Mouse (Mus musculus) MN1 (cell line): Measurements from ENCODE around the gene Rreb1.
"Not testable (repeated sequence)": the region's sequence is repeated elsewhere in the genome, so short reads cannot be mapped to it uniquely, and the experiment has no call there.

Source experiments
- DNase-seq: peaks from one replicate; pipeline ENCODE4 v3.0.0-alpha.2; 2016; ENCODE audit warnings: low spot score

Gene Rreb1

DNA sequence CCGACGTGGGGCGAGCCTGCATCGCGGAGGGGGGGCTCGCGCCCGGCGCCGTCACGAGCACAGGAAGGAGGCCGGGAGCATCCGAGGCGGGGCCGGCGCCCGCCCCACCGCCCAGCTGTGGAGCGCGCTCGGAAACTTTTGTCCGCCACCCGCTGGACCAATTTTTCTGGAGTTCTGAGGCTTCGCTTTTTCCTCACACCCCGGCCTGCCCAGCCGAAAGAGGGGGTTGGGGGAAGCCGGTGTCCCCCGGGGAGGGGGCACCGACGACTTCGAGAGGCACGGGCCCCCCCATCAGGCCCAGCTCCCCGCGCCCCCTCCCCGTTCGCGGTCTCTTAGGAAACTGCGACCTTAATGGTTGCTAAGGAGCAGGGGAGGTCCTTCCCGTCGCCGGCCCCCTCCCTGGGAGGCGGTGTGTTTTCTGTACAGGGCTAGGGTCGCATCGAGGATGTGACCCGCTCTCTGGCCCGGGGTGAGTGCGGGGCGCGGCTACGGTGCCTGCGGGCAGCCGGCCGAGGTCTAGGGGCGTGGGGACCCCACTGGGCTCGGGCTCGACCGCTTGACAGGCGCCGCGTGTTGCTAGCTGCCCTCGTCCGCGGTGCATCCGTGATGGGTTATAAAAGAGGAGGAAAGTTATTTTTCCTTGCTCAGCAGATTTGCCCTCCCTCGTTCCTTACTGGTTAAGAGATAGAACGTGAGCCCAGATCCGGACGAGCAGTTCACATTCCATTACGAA is 49.2 kb downstream of the Rreb1 start:
- DNase-seq, result peak; percentile 10

DNA sequence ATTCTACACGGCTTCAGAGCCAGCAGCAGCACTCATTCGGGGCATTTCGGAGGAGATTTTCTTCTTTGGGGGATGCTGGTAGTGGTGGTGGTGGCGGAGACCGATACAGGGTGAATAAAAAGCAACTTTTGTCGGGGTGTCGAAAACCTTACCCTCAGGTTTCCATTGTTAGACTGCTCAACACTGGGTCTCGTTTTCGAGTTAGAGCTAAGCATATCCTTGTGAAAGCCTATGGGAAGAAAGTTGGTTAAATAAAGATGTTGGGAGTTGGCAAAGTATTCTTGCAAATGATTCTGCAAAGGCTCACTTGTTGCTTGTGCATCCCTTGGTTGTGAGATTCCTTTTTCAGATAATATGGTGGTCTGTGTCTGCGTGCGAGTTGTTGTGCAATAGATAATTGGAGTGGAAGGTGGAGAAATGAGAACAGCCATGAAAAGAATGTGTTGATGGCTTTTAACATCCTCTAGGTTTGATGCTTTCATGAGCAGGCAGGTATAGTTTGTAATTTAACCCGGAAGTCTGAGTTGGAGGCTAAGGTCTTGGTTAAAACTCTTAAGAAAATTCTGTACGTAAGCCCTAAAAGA is 49.9 kb downstream of the Rreb1 start:
- DNase-seq, result no peak

DNA sequence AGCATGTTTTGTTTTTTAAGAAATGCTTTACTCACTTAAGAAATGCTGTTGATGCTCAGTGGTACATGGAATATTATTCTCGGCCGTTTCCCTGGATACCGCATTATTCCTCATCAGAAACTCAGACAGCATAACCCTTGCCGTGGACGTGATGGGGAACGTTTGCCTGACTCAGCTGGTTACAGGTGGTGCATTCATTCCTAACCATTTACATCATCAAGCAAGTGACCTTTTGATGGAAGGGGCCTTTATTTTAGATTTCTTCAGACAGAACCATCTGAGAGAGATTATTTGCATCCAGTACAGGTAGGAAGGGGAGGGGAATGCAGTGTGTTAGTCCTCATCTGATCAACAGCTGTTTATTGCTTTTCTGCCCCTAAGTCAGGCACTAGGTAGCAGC is 50.7 kb downstream of the Rreb1 start:
- DNase-seq, result no peak

DNA sequence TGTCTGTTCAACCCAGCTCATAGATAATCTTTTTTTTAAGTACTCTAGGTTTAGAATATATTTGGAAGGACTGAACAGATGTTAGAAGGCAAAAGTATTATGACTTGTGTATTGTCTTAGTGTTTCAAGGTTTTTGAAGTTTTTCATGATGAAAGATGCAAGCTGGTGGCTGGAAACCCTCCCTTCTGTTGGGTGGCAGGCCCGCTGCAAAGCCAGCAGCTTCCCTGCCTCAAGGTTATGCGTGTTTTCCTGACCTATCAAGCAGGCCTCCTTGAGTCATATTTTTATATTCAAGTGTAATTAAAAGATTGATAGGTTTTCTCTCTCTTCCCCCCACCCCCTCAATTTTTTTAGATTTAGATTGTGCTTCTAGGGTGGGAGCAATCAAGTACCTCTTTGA is 52.1 kb downstream of the Rreb1 start:
- no peak for DNase-seq

DNA sequence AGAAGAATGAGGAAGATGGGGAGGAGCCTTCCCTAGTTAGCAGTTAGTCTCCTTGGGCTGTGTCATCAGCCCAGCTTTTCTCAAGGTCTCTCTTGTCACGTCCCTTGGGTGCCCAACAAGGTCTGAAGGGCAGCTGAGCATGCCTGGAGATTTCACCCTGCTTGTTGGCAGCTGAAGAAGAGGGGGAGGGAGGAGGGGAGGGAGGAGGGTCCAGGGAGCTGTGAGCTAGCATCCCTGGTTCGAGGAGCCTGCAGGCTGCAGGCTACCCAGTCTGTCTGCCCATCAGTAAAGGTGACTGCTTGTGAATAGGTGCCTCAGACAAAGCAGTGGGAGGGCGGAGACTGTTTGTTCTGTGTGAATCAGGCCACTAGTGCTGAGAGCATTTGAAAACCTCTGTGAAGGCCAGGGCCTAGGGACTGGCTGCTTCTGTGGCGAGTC is 52.7 kb downstream of the Rreb1 start:
- peak; percentile 9 for DNase-seq

DNA sequence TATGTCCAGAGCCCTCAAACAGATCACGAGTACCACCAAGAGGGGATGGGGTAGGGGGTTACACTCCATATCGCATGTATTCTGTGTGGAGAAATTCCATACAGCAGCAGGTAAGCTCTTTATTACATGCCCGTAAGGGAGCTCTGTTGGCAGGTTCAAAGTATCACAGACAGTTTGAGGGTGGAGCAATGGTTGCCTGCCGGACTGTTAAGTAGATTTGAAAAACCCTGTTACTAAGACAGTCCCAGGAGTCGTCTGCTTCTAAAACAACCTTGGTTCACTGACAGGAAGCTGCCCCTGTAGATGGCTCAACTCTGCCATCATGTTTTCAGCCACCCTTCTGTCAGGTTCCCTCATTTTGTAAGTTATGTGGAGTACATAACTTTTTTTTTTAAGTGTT is 54.3 kb downstream of the Rreb1 start:
- DNase-seq, result no peak

DNA sequence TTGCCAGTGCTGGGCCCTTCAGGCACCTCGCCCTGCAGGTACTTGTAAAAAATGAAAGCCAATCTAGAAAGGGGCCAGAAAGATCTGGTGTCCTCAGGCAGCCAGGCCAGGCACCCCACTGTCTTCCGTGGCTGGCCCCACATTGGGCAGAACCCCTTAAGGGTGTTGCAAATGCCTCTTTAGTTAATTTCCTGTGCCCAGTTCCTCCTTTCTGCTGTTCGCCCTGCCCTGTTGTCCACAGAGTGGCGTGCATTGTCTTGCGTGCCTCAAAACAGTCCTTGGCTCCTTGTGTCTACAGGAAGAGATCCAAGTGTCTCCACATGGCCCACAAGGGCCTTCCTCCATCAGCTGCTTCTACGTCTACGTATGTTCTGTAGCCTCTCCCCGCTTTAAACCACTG is 55.3 kb downstream of the Rreb1 start:
- no peak for DNase-seq

DNA sequence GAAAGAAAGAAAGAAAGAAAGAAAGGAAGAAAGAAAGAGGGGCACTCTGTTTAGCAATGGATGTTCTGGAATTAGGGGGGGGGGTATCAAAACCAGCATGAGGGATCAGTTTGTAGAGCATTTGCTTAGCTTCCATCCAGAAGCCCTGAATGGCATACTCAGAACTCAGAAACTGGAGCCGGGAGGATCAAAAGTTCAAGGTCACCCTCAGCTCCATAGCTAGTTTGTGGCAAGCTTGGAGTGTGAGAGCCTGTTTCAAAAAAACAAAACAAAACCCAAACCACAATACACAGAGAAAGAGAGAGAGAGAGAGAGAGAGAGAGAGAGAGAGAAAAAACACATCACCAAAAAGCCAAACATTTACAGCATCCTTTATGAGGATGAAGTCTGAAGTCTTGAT is 57.1 kb downstream of the Rreb1 start:
- DNase-seq, result no peak

DNA sequence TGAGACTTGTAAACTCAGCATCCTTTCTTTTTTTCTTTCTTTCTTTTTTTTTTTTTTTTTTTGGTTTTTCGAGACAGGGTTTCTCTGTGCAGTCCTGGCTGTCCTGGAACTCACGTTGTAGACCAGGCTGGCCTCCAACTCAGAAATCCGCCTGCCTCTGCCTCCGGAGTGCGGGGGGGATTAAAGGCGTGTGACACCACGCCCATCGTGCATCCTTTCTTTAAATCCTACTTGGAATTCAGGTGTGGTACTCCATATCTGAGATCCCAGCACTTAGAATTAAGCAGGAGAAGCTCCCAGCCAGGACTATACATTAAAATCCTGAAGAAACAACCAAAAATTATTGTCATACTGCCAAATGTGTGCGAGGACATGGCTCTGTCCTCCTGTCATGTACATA is 57.6 kb downstream of the Rreb1 start:
- not testable (repeated sequence) for DNase-seq

DNA sequence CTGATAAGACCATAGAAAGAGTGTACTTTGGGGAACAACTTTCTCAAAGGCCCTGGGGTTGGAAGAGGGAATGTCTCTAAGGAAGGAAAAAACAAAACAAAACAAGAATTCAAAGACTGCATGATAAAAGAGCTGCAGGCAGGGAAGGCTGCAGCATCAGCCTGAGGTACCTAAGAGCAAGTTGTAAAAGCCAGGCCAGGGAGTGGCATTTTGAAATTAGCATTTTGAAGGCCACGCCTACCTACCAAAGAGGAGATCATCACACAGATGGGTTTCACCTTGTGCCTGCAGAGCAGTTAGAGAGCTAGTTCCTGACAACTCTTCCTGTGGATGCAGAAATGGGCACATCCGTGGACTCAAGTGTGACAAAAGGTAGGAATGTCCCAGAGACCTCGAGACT is 59.2 kb downstream of the Rreb1 start:
- DNase-seq, result no peak

DNA sequence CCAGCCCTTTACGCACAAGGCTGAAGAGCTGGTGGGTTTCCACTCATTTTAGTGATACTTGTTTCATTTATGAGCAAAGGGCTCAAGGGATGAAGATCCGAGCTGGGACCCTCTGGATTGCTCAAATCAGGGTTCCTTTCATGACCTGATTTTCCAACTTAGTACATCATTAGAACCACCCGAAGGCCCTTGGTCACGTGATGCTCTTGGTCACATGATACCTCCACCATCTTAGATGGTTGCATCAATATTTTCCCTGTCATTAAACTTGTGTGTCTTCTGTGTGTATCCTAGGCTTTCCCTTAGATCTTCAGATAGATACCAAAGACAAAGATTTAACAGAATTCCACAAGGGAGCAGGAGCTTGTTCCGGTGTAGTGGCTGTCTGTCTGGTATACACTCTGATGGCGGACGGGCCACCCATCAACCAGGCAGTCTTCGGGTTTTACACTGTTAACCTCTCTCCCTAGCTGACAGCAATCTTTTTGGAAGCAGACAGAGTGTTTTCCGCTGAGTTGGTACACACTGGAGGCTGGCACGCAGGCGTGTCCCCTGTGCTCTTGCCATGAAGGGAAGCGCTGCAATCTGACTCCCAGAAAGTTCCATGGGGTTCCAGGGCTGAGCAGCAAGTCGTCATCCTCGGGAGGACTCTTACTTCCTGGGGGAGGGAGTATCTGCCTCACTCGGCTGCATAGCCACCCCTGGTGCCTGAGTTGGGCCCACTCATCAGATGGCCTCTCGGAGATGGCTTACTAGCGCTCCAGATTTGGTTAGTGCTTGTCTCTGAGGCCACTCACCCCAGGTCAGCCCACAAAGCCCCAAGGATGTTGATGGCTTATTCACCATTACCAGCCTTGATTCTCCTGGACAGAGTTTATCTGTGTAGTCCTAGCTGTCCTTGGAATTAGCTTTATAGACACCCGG is 60.3 kb downstream of the Rreb1 start:
- DNase-seq, result no peak

DNA sequence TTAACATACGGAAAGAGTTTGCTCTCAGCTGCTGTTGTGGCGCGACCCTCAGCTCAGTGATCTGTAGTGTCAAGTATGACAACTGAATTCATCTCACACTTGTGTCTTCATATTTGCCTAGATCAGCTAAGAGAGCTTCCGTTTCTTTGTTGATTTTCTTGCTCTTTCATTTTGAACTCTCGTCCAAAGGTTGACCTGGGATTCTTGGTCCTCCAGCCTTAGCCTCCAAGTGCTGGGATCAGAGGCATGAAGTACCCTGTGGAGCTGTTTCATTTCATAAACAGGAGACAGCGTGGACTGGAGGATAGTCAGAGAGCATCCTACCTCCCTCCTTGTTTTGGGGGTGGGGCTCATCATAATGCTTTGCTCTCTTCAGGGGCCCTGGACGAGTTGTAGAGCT is 65.0 kb downstream of the Rreb1 start:
- no peak for DNase-seq

DNA sequence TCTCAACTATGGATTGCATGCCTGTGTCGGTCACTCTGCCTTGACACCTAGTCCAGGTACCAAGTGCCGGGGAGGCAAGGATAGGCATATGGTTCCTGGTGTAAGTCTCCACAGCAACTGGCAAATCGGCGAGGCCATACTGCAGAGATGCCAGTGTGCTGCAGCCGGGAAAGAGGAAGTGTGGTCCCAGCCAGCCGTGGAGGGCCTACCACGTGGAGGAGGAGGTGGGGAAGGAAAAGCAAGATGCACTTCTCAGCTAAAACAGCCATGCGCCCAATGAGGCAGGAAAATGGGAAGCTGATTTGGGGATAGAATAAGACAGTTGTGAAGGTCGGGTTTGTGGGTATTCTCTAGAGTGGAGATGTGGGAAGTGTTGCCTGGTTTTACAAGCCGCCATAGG is 65.6 kb downstream of the Rreb1 start:
- no peak for DNase-seq

DNA sequence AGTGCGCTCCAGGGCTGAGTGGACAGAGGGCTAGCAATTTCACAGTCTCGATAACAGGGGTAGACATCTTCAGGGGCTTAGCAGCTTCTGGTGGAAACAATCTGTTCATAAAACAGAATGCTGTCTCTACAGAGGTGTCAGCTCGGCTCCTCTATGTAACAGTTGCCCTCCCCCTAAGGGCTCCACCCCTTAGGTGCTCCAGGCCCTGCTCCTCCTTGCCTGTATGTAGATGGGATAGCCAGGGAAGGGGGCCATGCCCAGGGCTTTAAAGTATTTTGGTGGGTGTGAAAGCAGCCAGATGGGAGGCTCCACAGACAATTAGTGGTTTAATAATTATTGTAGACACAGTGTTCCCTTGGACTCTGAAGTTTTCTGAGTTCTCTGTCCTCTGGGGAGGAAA is 67.0 kb downstream of the Rreb1 start:
- DNase-seq, result no peak

DNA sequence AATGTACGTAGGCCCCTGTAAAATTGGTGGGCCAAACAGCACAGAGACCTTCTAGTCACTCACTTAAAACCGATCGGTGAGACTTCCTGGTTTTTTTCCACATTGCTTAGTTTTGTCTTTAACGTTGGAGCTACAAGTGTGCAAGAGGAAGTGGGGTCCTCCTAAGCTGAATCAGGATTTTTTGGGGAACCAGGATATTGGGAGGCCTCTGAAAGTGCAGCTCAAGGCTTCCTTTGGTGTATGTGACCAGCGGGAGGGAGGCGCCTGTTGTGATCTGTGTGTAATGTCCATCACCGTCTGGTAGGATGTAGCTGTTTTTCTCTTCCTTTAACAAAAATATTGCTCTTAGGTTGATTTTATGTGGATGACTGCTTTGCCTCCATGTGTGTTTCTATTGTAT is 67.4 kb downstream of the Rreb1 start:
- DNase-seq, result no peak

DNA sequence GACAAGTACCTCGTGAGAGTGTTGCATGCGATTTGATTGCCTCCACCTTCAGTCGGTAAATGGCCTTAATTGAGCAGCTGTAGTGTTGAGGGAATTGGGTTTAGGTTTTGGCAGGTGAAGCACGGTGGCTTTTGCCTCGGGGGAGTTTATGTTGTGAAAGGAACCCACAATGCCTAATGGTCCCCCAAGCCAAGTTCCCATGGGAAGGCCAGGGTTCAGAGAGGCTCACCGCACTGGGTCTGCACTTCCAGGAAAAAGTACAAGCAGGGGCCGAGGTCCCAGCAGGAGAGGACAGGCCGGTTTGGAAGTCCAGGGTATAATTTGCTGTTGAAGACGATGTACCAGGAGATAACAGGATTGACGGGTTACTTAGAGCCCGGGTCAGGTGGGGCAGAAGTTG is 68.3 kb downstream of the Rreb1 start:
- no peak for DNase-seq

DNA sequence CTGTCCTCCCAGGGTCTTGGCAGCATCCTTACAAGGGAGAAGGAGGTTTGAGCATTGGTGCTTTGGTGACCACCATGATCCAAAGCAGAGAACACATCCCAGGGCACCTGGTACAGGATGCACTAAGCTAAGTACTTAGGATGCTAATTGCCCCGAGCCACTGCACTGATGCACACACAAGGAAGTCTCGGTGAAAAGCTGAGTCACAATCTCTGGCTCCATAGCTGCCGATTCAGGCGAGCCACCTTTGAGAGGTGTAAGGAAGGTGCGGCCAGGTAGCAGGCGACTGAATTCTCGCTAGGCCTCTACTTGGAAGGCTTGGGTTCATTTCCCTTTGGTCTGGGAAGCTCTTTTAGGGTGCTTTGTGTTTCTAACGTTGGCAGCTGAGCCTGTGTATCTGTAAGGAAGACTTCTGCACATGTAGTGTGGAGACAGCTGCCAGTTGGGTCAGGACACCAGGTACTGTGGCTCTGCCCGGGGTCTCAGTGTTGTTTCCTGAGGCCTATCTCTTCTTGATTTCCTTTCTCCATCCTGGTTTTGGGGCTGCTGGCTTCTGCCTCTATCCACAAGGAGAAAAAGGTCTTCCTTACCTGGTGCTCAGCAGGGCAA is 68.9 kb downstream of the Rreb1 start:
- no peak for DNase-seq

DNA sequence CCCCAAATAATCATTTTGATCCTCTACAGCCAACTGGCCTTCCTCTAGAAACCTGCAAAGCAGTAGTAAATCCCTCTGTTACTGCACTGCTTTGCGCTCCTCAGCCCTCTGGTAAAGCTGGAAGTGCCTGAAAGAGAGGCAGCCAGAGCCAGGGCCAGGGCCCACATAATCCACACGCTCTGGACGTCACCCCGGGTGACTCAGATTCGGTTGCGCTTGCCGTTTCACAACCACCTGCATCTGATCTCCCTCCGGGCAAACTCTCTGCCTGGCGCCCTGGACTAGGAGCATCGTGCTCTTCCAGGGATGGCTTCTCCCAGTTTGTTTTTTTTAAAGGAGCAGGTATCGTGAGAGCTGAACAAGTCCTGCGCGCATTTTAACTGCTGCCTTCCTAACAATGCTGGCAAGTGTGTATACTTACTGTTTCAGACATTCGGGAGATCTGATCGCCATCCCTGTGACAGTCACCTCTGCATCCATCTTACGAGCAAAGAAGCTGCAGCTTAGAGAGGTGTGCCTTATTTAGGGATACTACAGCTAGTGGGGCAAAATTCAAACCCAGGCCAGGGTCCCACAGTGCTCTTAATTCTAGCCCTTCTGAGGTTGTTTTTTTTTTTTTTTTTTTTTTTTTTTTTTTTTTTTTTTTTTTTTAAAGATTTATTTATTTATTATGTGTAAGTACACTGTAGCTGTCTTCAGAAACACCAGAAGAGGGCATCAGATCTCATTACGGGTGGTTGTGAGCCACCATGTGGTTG is 69.6 kb downstream of the Rreb1 start:
- DNase-seq, result no peak

DNA sequence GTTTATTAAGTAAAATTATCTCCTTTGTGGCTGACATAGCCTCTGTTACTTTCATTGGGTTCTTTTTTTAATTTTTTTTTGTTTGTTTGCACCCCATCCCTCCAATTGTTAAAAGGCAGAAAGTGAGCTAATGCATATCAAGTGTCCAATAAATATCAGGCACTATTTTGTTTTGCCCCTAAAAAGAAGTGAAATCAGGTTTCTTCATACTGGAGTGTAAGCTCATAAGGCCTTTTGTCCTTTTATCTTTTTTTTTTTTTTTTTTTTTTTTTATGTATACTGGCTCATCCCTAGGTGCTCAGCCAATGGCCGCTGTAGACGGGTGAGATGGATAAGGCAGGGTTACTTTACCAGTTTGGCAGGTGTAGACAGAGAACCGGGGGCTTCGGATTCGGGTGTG is 70.2 kb downstream of the Rreb1 start:
- DNase-seq, result no peak

DNA sequence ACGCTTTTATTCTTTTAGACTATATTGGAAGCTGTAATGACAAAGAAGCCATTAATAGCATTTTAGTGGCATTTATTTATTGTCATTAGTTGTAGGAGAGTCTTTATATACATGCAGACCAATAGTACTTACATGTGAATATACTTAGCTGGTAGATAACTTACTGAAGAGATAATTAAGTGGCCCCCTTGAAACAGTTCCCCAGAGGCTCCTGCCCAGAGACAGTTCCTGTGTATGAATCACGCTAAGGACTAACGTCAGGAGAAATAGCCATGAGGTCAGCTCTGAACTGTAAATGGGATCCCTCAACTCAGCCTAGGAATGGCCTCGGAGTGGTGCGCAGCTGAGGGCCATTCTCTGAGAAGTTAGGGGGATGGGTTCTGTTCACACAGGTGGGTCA is 73.4 kb downstream of the Rreb1 start:
- DNase-seq, result no peak

DNA sequence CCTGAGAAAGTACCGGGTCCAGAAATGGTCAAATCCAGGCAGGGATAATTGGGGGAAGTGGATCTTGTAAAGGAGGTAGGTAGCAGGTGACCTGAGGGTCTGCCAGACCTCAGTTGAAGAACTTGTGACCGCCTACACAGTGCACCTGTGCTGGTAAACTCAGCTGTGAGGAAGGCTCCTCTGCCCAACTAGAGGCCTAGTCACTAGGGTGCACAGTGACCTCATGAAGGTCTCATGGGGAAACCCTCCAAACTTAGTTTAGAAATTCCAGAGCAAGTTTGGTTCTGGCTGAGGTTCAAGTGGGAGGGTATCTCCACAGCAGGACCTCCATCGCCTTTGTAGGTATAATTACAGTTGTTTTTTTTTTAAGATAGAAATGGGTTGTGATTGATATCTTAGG is 74.7 kb downstream of the Rreb1 start:
- DNase-seq, result no peak

DNA sequence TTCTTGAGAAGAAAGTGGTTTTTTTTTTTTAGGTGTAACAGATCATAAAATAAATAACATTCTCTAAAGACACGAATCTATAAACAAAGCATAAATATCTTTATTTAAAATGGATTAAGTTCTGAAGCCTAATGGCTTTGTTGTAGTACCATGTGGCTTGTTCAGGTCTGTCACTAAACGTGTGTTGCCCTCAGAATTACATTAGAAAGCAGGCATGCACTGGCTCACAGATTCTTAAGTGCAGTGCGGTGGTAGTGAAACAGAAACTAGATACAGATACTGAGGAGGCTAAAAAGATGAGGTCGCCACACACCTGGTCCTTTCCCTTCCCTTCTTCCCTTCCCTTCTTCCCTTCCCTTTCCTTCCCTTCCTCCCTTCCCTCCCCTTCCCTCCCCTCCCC is 75.2 kb downstream of the Rreb1 start:
- peak; percentile 31 for DNase-seq
